Mouse (Mus musculus): ENCODE results near the gene Efcab10. TPM values are rescaled to one million over a fixed set of nuclear protein-coding genes. Genes with fewer than 3 reads are reported as not detected.

The Efcab10 gene
- polyA plus RNA-seq, 1 experiment, result 2.1 TPM

DNA sequence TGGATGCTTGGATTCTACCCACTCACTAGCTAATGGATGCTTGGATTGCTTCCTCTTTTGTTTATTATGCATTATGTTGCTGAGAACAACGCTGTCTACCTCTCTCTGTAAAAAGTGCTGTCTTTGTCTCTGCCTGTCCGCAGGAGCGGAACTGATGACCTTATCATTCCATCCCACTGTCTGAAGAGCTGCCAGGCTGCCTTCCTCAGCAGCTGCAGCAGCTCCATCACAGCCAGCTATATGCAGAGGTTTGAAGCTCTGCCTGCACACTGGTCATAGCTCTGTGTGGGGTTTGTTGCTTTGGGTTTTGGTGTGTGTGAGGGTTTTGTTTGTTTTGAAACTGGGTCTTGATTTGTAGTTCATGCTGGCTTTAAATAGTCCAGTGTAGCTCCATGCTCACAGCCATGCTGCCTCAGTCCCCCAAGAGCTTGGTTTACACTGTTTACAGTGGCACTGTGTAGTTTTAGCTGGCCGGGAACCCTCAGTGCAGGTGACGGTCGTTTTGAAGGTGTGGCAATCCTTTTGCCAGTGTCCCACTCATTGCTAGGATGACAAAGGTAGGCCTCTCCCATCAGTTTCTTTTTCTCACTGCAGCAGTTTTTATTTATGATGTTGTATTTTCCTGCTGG is 10.9 kb downstream of the Efcab10 start:
- Histone ChIP-seq H3K27me3 (ENCODE audit: control insufficient read depth, insufficient read depth, low read length, poor library complexity, severe bottlenecking) (no peaks in the 10 kb centered on the region), H3K9me3 (replicated peaks; ENCODE audit: control insufficient read depth, insufficient read depth, low read length, poor library complexity, severe bottlenecking) (no peaks in the 10 kb centered on the region), H3K4me1 (ENCODE audit: control insufficient read depth, insufficient read depth, low read length) (no peaks in the 10 kb centered on the region), H3K27ac (ENCODE audit: insufficient read depth, low read length) (no peak overlapping the region), H3K4me3 (ENCODE audit: low read depth, low read length) (no peak overlapping the region), H3K36me3 (ENCODE audit: control insufficient read depth, insufficient read depth, low read length, poor library complexity, severe bottlenecking) (no peaks in the 10 kb centered on the region), H3K9ac (ENCODE audit: low read depth, poor library complexity, severe bottlenecking) (no peak overlapping the region)
- TF ChIP-seq CTCF (IDR thresholded peaks at IDR 0.05; ENCODE audit: low read depth, low read length) (no peak), POLR2A (IDR thresholded peaks at IDR 0.05; ENCODE audit: insufficient read depth, low read length) (no peak), EP300 (IDR thresholded peaks at IDR 0.05; ENCODE audit: insufficient read depth, low read depth, low read length) (no peak)

DNA sequence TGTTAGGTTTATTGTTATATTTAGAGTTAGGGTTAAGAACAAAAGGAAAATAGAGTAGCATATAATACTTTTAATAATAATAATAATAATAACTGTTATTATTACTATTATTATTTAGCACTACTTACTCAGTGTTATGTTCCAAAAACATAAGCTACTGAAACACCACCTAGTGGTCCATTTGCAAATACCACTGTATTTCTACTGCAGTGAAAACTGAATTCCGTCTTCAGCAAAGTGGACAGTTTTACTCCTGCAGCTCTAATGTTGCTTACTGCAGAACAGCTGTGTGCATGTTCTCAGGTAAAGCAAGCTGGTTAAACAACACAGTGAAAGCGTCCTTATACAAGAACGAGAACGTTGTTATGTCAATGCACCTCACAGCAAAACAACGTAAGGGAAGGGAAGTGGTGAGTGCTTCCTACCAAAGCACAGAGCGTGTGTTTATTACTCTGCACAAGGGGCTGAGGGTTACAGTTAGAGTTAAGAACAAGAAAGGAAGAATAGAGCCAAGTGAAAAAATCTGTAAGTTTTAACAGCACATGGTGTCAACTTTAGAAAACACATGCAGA is 17.0 kb downstream of the Efcab10 start:
- Histone ChIP-seq H3K4me3 (ENCODE audit: low read depth, low read length) (no peak overlapping the region), H3K27me3 (ENCODE audit: control insufficient read depth, insufficient read depth, low read length, poor library complexity, severe bottlenecking) (no peaks in the 10 kb centered on the region), H3K4me1 (ENCODE audit: control insufficient read depth, insufficient read depth, low read length) (no peaks in the 10 kb centered on the region), H3K9ac (ENCODE audit: low read depth, poor library complexity, severe bottlenecking) (no peak overlapping the region), H3K9me3 (replicated peaks; ENCODE audit: control insufficient read depth, insufficient read depth, low read length, poor library complexity, severe bottlenecking) (no peaks in the 10 kb centered on the region), H3K36me3 (ENCODE audit: control insufficient read depth, insufficient read depth, low read length, poor library complexity, severe bottlenecking) (no peaks in the 10 kb centered on the region), H3K27ac (ENCODE audit: insufficient read depth, low read length) (no peak overlapping the region)
- TF ChIP-seq POLR2A (IDR thresholded peaks at IDR 0.05; ENCODE audit: insufficient read depth, low read length), result no peak
- TF ChIP-seq EP300 (IDR thresholded peaks at IDR 0.05; ENCODE audit: insufficient read depth, low read depth, low read length), result no peak
- TF ChIP-seq CTCF (IDR thresholded peaks at IDR 0.05; ENCODE audit: low read depth, low read length), result no peak

DNA sequence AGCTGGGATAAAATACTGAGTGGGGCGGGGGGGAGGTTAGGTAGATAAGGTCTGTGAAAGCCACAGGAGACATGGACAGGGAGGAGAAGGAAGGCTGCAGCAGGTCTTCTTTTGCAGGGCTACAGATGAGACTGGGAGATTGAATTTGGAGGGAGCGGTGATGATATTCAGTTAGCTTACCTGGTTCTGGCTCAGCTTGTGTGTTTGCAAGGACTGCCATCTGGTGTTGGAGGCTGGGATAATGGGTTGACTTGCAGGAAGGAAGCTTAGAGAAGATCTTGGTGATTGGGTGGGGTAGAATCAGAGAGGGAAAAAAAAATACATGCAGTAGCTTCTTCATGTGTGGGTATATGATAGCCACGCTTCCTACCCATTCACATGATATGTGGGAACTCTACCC is 29.7 kb downstream of the Efcab10 start:
- Histone ChIP-seq H3K4me3 (ENCODE audit: low read depth, low read length) (no peak overlapping the region), H3K36me3 (ENCODE audit: control insufficient read depth, insufficient read depth, low read length, poor library complexity, severe bottlenecking) (no peaks in the 10 kb centered on the region), H3K9ac (ENCODE audit: low read depth, poor library complexity, severe bottlenecking) (no peak overlapping the region), H3K27ac (ENCODE audit: insufficient read depth, low read length) (no peak overlapping the region), H3K4me1 (ENCODE audit: control insufficient read depth, insufficient read depth, low read length) (peaks cover 4% of the 10 kb centered on the region), H3K27me3 (ENCODE audit: control insufficient read depth, insufficient read depth, low read length, poor library complexity, severe bottlenecking) (no peaks in the 10 kb centered on the region), H3K9me3 (replicated peaks; ENCODE audit: control insufficient read depth, insufficient read depth, low read length, poor library complexity, severe bottlenecking) (no peaks in the 10 kb centered on the region)
- TF ChIP-seq POLR2A (IDR thresholded peaks at IDR 0.05; ENCODE audit: insufficient read depth, low read length), result no peak
- no peak for TF ChIP-seq EP300 (IDR thresholded peaks at IDR 0.05; ENCODE audit: insufficient read depth, low read depth, low read length)
- TF ChIP-seq CTCF (IDR thresholded peaks at IDR 0.05; ENCODE audit: low read depth, low read length), result peak; percentile 52

DNA sequence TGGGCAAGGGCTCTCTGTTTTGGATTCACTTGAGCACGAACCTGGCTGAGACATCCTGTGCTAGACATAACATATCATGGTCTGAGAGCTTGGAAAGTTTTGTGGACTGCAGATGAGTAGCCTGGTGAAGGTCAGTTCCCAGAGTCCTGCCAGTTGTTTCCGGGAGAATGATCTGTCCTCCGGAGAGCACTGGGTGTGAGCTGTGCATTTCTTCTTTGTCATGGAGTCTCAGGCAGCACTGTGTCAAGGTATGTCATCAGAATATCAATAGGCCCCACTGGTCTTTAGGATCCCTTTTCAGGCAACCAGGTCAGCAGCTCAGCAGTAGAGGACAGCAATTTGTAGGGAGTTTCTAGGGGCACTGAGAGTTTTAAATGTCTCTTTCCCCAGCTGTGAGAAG is 32.6 kb downstream of the Efcab10 start:
- no peak overlapping the region for H3K9ac ChIP-seq (ENCODE audit: low read depth, poor library complexity, severe bottlenecking)
- no peaks in the 10 kb centered on the region for H3K9me3 ChIP-seq (replicated peaks; ENCODE audit: control insufficient read depth, insufficient read depth, low read length, poor library complexity, severe bottlenecking)
- H3K36me3 ChIP-seq (ENCODE audit: control insufficient read depth, insufficient read depth, low read length, poor library complexity, severe bottlenecking), result no peaks in the 10 kb centered on the region
- H3K27me3 ChIP-seq (ENCODE audit: control insufficient read depth, insufficient read depth, low read length, poor library complexity, severe bottlenecking), result no peaks in the 10 kb centered on the region
- H3K4me1 ChIP-seq (ENCODE audit: control insufficient read depth, insufficient read depth, low read length), result peaks cover 4% of the 10 kb centered on the region
- H3K4me3 ChIP-seq (ENCODE audit: low read depth, low read length), result no peak overlapping the region
- TF ChIP-seq POLR2A (IDR thresholded peaks at IDR 0.05; ENCODE audit: insufficient read depth, low read length) (no peak), EP300 (IDR thresholded peaks at IDR 0.05; ENCODE audit: insufficient read depth, low read depth, low read length) (peak; percentile 94), CTCF (IDR thresholded peaks at IDR 0.05; ENCODE audit: low read depth, low read length) (no peak)
- peak overlapping the region; percentile 99 for H3K27ac ChIP-seq (ENCODE audit: insufficient read depth, low read length)

DNA sequence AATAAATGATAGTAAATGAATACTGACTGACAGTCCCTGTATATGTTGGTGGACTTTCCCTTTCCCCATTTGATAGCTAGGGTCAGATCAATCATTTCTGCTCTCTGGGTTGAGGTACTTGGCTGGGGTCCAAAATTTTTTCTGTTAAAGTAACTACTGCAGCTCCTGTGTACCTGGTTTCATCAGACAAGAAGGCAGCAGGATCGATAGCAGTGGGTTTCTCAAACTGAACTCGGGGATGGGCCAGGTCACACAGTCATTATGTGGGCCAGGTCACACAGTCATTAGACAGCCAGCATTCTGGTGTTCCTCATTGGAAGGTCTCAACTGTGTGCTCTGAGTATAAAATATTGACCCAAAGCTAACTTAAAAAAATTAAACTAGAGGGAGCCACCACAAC is 33.1 kb downstream of the Efcab10 start:
- peak overlapping the region; percentile 41; the same call in 1 of the 2 replicates for H3K9ac ChIP-seq (ENCODE audit: low read depth, poor library complexity, severe bottlenecking)
- H3K27me3 ChIP-seq (ENCODE audit: control insufficient read depth, insufficient read depth, low read length, poor library complexity, severe bottlenecking), result no peaks in the 10 kb centered on the region
- H3K4me3 ChIP-seq (ENCODE audit: low read depth, low read length), result no peak overlapping the region
- H3K4me1 ChIP-seq (ENCODE audit: control insufficient read depth, insufficient read depth, low read length), result peaks cover 4% of the 10 kb centered on the region
- peak overlapping the region; percentile 99 for H3K27ac ChIP-seq (ENCODE audit: insufficient read depth, low read length)
- H3K9me3 ChIP-seq (replicated peaks; ENCODE audit: control insufficient read depth, insufficient read depth, low read length, poor library complexity, severe bottlenecking), result no peaks in the 10 kb centered on the region
- H3K36me3 ChIP-seq (ENCODE audit: control insufficient read depth, insufficient read depth, low read length, poor library complexity, severe bottlenecking), result no peaks in the 10 kb centered on the region
- TF ChIP-seq CTCF (IDR thresholded peaks at IDR 0.05; ENCODE audit: low read depth, low read length) (no peak), POLR2A (IDR thresholded peaks at IDR 0.05; ENCODE audit: insufficient read depth, low read length) (no peak), EP300 (IDR thresholded peaks at IDR 0.05; ENCODE audit: insufficient read depth, low read depth, low read length) (no peak)

Data from ES-Bruce4 (cell line).